Mouse (Mus musculus): ENCODE measurements around the gene Cps1.

DNA sequence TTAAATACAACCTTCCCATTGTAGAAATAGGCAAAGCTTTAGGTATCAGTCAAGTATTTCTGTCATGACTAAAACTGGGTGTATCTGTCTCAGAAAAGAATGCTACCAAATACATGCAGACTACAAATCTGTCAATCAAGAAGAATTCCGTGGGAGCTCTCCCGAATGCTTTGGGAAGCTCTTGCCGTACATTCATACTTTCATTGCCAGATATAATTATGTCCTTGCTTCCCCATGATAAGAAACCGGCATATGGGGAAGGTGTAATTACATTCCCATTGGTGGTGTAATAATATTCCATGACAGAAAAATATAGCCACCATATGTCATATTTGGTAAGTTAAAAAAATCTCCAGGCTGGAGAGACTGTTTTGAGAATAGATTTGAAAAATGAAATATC is 44.5 kb downstream of the Cps1 start:
- TF ChIP-seq NANOG (IDR thresholded peaks at IDR 0.05; ENCODE audit: borderline replicate concordance, low read length) (no peak), CTCF (conservative IDR thresholded peaks at IDR 0.05; ENCODE audit: low read length) (no peak)
